Mouse (Mus musculus) heart, embryonic 16.5 days (tissue): ENCODE results near the gene Sertad1. TPM values are rescaled to one million over a fixed set of nuclear protein-coding genes. Genes with fewer than 3 reads are reported as not detected.

ENCODE experiments used
- ATAC-seq: fragments of 200-750 bp; cut with Nextera tagmentation; replicated peaks from 2 replicates; pipeline ENCODE4 v1.8.0; 2017; ENCODE audit warnings: moderate number of reproducible peaks; ENCODE audit not compliant: insufficient read depth, low FRiP score; ENCODE audit errors: extremely low read depth
- H3K27ac ChIP-seq: fragments of 300-500 bp; sonication (generic); 2 replicates; pipeline ENCODE4 v1.5.1; 2014; ENCODE audit warnings: mild to moderate bottlenecking, low read length, control low read depth, moderate library complexity
- H3K27me3 ChIP-seq: fragments of 300-500 bp; sonication (generic); 2 replicates; pipeline ENCODE4 v1.6.1; 2014; ENCODE audit warnings: low read length, mixed read lengths; ENCODE audit not compliant: control insufficient read depth, insufficient read depth
- H3K36me3 ChIP-seq: fragments of 300-500 bp; sonication (generic); 2 replicates; pipeline ENCODE4 v1.6.1; 2014; ENCODE audit not compliant: control insufficient read depth, insufficient read depth
- H3K4me1 ChIP-seq: fragments of 300-500 bp; sonication (generic); 2 replicates; pipeline ENCODE4 v1.6.1; 2014; ENCODE audit warnings: low read length, mixed read lengths; ENCODE audit not compliant: control insufficient read depth, insufficient read depth
- H3K4me2 ChIP-seq: fragments of 300-500 bp; sonication (generic); 2 replicates; pipeline ENCODE4 v1.6.1; 2014; ENCODE audit warnings: low read depth, mild to moderate bottlenecking, control low read depth, low read length
- H3K4me3 ChIP-seq: fragments of 300-500 bp; sonication (generic); 2 replicates; pipeline ENCODE4 v1.5.1; 2014; ENCODE audit warnings: mild to moderate bottlenecking, control low read depth, low read length
- H3K9ac ChIP-seq: fragments of 300-500 bp; sonication (generic); 2 replicates; pipeline ENCODE4 v1.6.1; 2014; ENCODE audit warnings: low read length, control low read depth
- H3K9me3 ChIP-seq: fragments of 300-500 bp; sonication (generic); replicated peaks from 2 replicates; pipeline ENCODE4 v1.6.1; 2016; ENCODE audit warnings: low read length; ENCODE audit not compliant: control insufficient read depth
- WGBS: fragments of 180-500 bp; shearing (Covaris S2); extraction: QIAGEN DNeasy Blood & Tissue Kit; methylation state at CpG from one replicate; pipeline ENCODE4 v1.1.7; 2014; 5-methylcytosine and 5-hydroxymethylcytosine counted together
- polyA plus RNA-seq: library from polyadenylated mRNA; unstranded; fragments of >200 nt; fragmentation: Nextera tagmentation; extraction: Ambion mirVana; gene quantifications from 2 replicates; pipeline ENCODE4 v1.2.1, GENCODE M21; 2015

The Sertad1 gene
- polyA plus RNA-seq, 1 experiment from 2014 or later = 36.4 TPM

DNA sequence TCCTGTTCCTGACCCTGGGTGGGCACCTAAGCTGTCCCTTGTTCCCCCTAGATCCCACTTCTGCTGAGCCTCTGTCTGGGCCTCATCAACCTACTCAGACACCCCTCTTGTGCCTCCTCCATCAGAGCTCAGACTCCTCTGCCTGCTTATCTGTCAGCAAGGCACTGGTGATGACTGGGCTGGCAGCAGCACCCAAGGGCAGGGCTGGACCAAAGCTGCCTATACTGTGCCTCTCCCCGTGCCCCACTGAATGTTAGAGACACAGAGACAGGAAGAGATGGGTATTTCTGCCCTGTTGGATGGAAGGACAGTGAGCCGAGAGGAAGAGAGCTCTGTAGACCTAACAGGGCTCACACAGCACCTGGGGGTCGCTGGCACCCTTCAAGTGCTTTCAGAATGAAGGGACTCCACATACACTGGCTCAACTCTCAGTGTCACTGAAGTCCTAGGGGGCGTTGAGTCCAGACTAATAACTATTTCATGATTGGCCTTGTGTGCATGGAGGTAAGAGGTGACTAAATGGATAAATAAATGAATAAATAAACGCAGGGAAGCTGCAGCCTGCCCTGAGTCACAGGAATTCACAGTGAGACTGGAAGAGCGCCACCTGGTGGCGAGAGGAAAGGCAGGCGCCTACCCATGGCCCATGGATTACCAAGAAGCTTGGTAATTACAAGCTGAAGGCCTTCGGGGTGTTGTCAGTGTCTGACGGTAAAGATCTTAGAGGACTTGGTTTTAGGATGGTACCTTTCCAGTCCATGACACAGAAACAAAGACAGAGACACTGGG is 39.5 kb downstream of the Sertad1 start:
- Histone ChIP-seq H3K27me3 (no peaks in the 10 kb centered on the region), H3K4me1 (peaks cover 8% of the 10 kb centered on the region), H3K9ac (peak overlapping the region; percentile 36), H3K36me3 (0 out of 2 replicates have a peak, but pooled peaks cover 2% of the 10 kb centered on the region), H3K4me3 (no peak overlapping the region), H3K9me3 (no peaks in the 10 kb centered on the region), H3K4me2 (0 out of 2 replicates have a peak overlapping the region, but pooled peaks have one; percentile 3), H3K27ac (no peak overlapping the region)
- WGBS = 20% methylated on average over 10 of the region's 10 CpGs
- peak; percentile 76; the same call in 1 of the 2 replicates for ATAC-seq

DNA sequence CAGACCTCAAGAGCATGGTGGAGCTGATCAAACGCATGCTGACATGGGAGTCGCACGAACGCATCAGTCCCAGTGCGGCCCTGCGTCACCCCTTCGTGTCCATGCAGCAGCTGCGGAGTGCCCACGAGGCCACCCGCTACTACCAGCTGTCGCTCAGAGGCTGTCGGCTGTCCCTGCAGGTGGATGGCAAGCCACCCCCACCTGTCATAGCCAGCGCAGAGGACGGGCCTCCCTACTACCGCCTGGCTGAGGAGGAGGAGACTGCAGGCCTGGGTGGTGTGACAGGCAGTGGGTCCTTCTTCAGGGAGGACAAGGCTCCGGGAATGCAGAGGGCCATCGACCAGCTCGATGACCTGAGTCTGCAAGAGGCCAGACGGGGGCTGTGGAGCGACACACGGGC is 42.4 kb downstream of the Sertad1 start:
- Histone ChIP-seq H3K4me3 (no peak overlapping the region), H3K4me1 (peaks cover 8% of the 10 kb centered on the region), H3K9ac (no peak overlapping the region), H3K9me3 (no peaks in the 10 kb centered on the region), H3K36me3 (peaks cover 5% of the 10 kb centered on the region; the same call in 1 of the 2 replicates), H3K27me3 (no peaks in the 10 kb centered on the region), H3K4me2 (no peak overlapping the region), H3K27ac (no peak overlapping the region)
- 77% methylated on average over 21 of the region's 21 CpGs for WGBS
- ATAC-seq = no peak

DNA sequence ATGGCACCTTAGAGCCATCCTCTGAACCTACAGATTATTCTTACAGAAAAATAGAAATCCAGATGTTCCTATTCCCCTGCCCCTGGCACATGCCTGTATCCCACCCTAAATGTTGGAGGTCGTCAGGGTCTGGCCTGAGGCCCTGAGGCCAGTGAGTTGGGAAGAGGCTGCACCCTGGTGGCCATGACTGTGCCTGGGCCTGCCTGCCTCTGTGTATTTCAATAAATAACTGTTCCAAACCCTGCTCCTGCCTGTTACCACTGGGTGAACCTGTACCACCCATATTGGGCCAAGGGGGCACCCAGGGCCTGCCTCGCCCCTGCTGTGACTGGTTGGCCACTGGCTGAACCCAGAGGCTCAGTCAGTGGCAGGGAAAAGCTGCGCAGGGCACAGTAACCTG is 44.2 kb downstream of the Sertad1 start:
- no peak overlapping the region for H3K4me2 ChIP-seq
- 81% methylated on average over 3 of the region's 3 CpGs for WGBS
- no peak overlapping the region for H3K4me3 ChIP-seq
- H3K36me3 ChIP-seq = peaks cover 5% of the 10 kb centered on the region; the same call in 1 of the 2 replicates
- H3K9me3 ChIP-seq = no peaks in the 10 kb centered on the region
- no peak overlapping the region for H3K27ac ChIP-seq
- no peak for ATAC-seq
- peaks cover 4% of the 10 kb centered on the region for H3K4me1 ChIP-seq
- H3K9ac ChIP-seq = no peak overlapping the region
- H3K27me3 ChIP-seq = no peaks in the 10 kb centered on the region

DNA sequence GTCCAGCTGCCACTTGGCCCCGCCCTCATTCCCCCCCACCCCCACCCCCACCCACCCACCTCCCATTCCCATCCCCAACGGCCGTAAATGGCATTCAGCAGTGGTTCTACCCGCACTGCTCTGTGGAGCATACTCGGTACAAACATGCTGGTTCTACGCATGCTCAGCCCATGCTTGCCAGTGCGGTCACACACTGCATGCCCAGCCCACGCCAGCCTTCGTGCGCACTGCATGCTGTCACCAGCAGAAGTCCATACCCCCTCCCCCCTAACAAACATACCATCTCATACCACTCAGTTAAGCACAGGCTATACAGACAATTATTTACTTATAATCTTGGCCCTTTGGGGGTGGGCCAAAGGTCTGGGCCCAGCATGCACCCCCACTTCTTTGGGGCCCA is 45.0 kb downstream of the Sertad1 start:
- Histone ChIP-seq H3K9ac (no peak overlapping the region), H3K27me3 (no peaks in the 10 kb centered on the region), H3K36me3 (peaks cover 5% of the 10 kb centered on the region; the same call in 1 of the 2 replicates), H3K4me2 (no peak overlapping the region), H3K4me1 (no peaks in the 10 kb centered on the region), H3K27ac (no peak overlapping the region), H3K4me3 (no peak overlapping the region), H3K9me3 (no peaks in the 10 kb centered on the region)
- ATAC-seq = no peak
- WGBS = 89% methylated on average over 10 of the region's 10 CpGs

DNA sequence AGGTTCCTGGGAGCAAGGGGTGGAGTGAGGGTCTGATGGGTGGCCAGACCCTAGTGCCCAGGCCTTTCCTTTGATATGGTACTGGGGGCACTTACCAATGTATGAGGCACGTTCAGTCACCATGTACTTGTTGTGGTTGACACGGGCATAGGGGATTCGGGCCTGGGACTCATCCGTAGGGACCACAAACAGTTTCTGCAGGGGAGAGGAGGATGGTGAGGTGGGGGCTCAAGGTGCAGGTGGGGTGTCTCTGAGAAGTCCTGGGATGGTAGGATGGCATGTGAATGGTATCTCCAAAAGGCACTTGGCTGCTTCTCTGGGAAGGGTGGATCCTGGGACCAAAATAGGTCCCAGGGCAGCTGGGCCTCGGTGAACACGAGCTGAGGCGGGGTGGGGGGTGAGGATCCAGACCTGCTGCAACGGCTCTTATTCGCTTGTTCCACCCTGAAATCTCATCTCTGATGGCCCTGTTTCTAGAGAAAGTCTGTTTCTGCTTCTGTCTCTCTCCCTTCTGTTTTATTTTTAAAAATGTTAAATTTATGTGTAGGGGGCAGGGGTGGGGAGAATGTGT is 45.9 kb downstream of the Sertad1 start:
- ATAC-seq = 0 out of 2 replicates have a peak, but pooled peaks have one; percentile 30
- Histone ChIP-seq H3K27me3 (no peaks in the 10 kb centered on the region), H3K9me3 (no peaks in the 10 kb centered on the region), H3K4me1 (no peaks in the 10 kb centered on the region), H3K36me3 (peaks cover 10% of the 10 kb centered on the region; the same call in 1 of the 2 replicates), H3K9ac (no peak overlapping the region), H3K4me3 (no peak overlapping the region), H3K27ac (no peak overlapping the region), H3K4me2 (no peak overlapping the region)
- 78% methylated on average over 9 of the region's 9 CpGs for whole genome bisulfite sequencing

DNA sequence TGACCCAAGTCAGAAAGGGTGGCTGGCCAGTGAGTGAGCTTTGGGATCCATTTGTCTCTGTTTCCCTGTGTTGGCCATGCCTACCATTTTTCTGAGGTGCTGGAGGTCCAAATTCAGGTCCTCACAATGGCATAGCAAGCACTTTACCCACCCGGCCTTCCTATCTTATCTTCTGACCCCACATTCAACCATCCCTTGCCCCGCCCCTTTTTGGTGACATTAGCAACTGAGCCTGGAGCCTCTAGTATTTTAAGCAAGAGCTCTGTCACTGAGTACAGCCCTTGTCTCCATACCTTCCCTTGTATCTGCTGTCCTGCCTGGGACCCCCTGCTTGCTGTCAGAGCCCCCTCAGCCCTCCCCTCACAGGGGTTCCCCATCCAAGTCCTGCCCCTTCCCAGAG is 48.7 kb downstream of the Sertad1 start:
- Histone ChIP-seq H3K9ac (no peak overlapping the region), H3K4me3 (no peak overlapping the region), H3K4me1 (no peaks in the 10 kb centered on the region), H3K27ac (no peak overlapping the region), H3K9me3 (no peaks in the 10 kb centered on the region), H3K27me3 (no peaks in the 10 kb centered on the region), H3K4me2 (no peak overlapping the region), H3K36me3 (peaks cover 8% of the 10 kb centered on the region; the same call in 1 of the 2 replicates)
- no peak for ATAC-seq
- WGBS = 54% methylated on average over 2 of the region's 2 CpGs

DNA sequence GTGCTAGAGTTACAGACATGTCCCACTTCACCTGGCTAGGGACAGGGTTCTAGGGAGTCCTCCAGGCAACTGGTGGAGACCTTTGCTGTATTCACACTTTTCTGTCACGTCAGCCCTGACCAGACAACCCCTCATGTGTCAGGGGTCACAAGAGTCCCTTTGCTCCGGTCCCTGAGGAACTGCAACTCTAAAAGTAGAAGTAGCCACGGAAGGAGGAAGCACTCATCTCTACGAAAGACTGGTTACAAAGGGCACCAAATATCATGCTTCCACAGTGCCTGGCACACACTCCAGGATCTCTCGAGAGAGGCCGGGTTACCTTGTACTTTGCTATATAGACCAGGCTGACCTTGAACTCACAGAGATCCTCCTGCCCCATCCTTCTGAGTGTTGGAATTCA is 49.9 kb downstream of the Sertad1 start:
- Histone ChIP-seq H3K27ac (no peak overlapping the region), H3K27me3 (no peaks in the 10 kb centered on the region), H3K4me2 (no peak overlapping the region), H3K9ac (no peak overlapping the region), H3K4me3 (no peak overlapping the region), H3K9me3 (no peaks in the 10 kb centered on the region), H3K36me3 (peaks cover 8% of the 10 kb centered on the region; the same call in 1 of the 2 replicates), H3K4me1 (no peaks in the 10 kb centered on the region)
- no peak for ATAC-seq
- WGBS = 81% methylated on average over 6 of the region's 6 CpGs

DNA sequence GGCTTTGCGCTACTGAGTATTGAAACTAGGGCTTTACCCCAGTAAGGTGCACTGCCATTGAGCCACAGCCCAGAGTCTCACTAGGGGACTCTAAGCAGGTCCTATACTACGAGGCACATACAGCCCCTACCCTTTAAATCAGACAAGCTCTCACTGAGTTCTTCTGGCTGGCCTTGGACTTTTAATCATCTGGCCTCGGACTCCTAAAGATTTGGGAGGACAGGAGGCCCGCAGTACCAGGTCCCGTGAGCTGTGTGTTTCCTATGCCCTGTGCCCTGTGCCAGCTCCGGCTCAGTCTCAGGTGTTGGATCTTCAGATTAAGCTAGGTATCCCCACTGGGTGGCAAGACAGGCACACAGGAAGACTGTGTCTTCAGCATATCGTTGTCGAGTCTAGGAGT is 51.3 kb downstream of the Sertad1 start:
- WGBS = 89% methylated on average over 8 of the region's 8 CpGs

DNA sequence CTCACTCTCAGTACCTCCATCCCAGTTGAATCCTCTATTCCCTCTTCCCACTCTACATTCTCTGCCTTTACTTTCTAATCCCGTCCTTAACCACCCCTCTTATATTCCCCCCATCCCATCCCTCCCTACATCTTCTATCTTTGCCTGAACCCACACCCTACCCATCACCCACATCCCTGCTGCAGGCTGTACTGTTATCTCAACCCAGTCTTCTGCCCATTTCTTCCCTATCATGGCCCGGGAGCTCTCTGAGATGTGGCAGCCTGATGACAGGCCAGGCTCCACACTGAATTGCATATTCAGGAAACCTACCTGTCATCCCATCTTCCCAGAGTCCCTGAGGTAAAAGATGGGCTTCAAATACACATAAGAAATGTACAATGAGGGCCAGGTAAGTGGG is 52.1 kb downstream of the Sertad1 start:
- Histone ChIP-seq H3K4me3 (no peak overlapping the region), H3K36me3 (peaks cover 5% of the 10 kb centered on the region; the same call in 1 of the 2 replicates), H3K27me3 (no peaks in the 10 kb centered on the region), H3K9ac (no peak overlapping the region), H3K4me1 (peaks cover 12% of the 10 kb centered on the region), H3K9me3 (no peaks in the 10 kb centered on the region), H3K4me2 (no peak overlapping the region), H3K27ac (no peak overlapping the region)
- WGBS = 68% methylated on average over 2 of the region's 2 CpGs
- no peak for ATAC-seq

More for the DNA sequence above, 51.3 kb downstream of the Sertad1 start:
- no peaks in the 10 kb centered on the region for H3K9me3 ChIP-seq
- no peak for ATAC-seq
- H3K4me1 ChIP-seq = peaks cover 6% of the 10 kb centered on the region
- H3K4me3 ChIP-seq = no peak overlapping the region
- H3K4me2 ChIP-seq = no peak overlapping the region
- H3K27ac ChIP-seq = no peak overlapping the region
- H3K27me3 ChIP-seq = no peaks in the 10 kb centered on the region
- no peak overlapping the region for H3K9ac ChIP-seq
- H3K36me3 ChIP-seq = peaks cover 8% of the 10 kb centered on the region; the same call in 1 of the 2 replicates
